Mouse (Mus musculus) cortical plate, adult 2 months (tissue): ENCODE data around the gene Aox3.

ENCODE experiments used
- CTCF ChIP-seq: fragments of 200-500 bp; IDR thresholded peaks from 2 replicates; pipeline ENCODE4 v1.5.1; 2011; ENCODE audit warnings: mild to moderate bottlenecking, control low read depth, low read length; ENCODE audit not compliant: insufficient read depth; ENCODE audit errors: extremely low read depth
- POLR2A ChIP-seq: fragments of 200-500 bp; IDR thresholded peaks from 2 replicates; pipeline ENCODE4 v1.6.1; 2011; ENCODE audit warnings: mild to moderate bottlenecking, low read length, control low read depth; ENCODE audit not compliant: insufficient read depth; ENCODE audit errors: extremely low read depth

DNA sequence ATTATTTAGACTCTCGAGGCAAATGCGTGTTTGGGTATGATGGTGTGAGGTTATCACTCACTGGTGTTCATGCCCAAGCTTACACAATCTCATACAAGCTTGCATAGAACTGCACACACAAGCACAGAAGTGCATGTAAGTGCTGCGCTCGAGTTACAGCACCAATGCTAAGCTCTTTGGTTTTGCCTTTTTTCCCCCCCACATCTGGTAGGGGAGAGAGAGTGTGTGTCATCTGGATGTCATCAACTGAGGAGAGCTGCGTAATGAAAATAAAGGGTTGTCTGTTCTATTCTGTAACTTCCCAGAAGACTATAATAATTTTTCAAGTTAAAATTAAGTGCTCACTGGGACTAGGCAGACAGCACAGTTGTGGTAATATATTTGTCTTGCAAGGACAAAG, 100.9 kb downstream of the Aox3 start:
- TF ChIP-seq CTCF (no peak), POLR2A (no peak)
